Mouse (Mus musculus) gastrocnemius, adult 2 months (tissue): ENCODE measurements at regions not wholly inside any gene's neighbourhood (a gene's known extent, or its start where the extent isn't known, plus 50 kb on each side); places are given as distances from the start of the nearest gene placed in this dataset. TPM values are rescaled to one million over a fixed set of nuclear protein-coding genes. Genes with fewer than 3 reads are reported as not detected.
A peak's percentile ranks its signal among the peaks of the same experiment; 100 is the strongest.

ENCODE experiments used
- DNase-seq: peaks from one replicate; pipeline ENCODE4 v3.0.0; 2022
- H3K27ac ChIP-seq: fragments of 200-600 bp; 2 replicates; pipeline ENCODE4 v1.8.1; 2022; ENCODE audit warnings: mild to moderate bottlenecking
- H3K4me3 ChIP-seq: fragments of 200-600 bp; 2 replicates; pipeline ENCODE4 v1.8.1; 2022; ENCODE audit warnings: mild to moderate bottlenecking, moderate library complexity
- CTCF ChIP-seq: fragments of 200-600 bp; IDR thresholded peaks from 2 replicates; pipeline ENCODE4 v1.8.1; 2022; ENCODE audit warnings: antibody characterized with exemption, mild to moderate bottlenecking, moderate library complexity
- intact Hi-C: fragments of 180-260 bp; cut with DNase I; formaldehyde crosslinking; loops from one replicate; pipeline ENCODE4 v1.15.1; 2025
- microRNA-seq: library from miRNA; unstranded; fragments of <30 nt; microRNA quantifications from one replicate; pipeline ENCODE4 v1.2.0, GENCODE M21; 2021

DNA sequence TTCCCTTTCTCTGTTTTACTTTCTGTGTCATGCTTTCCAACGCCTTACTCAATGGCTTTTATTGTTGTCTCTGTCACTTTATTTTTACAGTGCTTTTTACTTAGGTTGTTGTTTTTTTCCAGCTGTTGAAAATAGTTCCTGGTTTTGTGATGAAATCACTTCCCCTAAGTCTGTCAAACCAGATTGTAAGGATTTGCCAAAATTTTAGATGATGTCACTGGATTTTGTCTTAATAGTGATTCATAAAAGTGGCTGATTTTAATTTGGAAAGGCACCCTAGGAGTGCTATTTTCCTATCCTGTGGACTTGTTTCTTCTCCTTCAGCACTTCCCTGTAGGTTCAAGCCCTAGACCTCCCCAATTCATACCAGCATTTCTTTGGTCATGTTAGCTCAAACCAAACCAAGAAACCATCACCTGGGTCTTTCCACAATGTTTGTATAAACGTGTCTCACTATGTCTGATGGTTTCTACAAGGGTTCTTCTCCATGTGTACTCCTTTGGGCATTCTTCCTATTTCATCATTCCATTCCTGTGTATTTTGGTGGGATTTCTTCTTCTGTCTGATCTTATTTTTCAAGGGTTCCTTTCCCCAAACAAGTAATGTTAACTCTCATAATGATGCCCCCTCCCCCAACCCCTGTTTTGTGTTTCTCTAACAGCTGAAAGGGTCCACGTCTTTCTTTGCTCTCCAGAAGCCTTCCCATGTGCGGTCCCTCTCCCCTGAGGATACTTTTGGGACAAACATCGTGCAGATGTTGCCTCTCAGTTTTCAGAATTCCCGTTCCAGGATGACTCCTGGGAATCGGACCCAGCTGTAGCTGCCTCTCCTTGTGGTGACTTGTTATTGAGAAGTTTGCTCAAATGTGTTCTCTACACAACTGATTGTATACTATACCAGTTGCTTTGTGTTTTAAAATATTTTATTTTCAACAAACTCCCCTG, 89.5 kb upstream of the Dcn start:
- no peak for TF ChIP-seq CTCF
- peak; percentile 53 for DNase-seq
- H3K27ac ChIP-seq = peak overlapping the region; percentile 78
- intact Hi-C loops = loop anchor here (10.0 kb wide), 1 partner anchor 95 kb away; no protein-coding TSS in a partner anchor
- no peak overlapping the region for H3K4me3 ChIP-seq

DNA sequence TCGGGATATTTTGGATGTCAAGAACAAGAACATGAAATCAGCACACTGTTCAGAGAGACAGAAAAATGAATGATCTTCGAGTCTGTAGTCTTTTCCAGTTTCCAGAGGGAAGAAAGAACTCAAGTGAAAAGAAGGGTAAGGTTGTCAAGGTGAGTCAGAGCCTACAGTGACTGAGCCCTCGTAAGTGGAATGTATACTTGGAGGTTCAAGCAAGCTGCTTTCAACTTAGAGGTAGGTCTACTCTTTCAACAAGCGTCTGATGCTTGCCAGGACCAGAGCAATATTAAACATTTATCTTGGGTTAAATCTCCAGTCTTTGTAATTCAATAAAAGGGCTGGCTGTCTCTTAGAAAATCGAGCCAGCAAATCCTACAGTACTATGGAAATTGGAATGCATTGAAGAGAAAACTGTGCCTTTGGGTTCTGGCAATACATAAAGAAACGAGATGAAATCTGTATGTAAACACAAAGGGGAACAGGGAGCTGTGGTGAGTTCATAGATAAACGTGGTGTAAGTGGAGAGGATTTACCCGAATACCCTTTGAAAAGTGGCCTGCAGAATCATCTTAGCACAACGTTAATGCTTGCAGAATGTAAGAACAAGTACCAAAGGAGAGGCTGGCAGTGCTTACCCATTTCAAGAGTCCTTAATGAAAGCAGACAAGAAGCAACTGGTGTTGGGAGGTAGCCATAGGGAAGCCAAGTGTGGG, 82.2 kb upstream of the Dcn start:
- intact Hi-C loops = no loop called here
- no peak for TF ChIP-seq CTCF
- no peak overlapping the region for H3K4me3 ChIP-seq
- no peak overlapping the region; the same call in 1 of the 2 replicates for H3K27ac ChIP-seq
- no peak for DNase-seq

DNA sequence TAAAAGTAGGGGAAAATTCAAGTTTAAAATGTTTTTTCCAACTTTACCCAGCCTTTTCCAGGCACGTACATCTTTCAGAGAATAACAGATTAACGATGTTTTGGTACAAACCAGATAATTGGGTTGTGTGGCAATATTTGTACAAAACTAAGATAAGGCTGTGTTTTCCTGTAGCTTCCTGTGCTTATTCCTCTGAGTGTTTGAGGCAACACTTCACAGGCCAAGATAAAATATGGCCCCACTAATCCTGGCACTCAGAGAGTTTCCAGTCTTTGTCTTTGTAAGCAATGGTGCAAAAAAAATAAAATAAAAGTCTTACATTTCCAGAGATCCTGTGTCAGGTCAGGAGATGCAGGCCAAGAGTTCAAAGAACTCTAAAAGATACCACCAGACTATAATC, 81.5 kb upstream of the Dcn start:
- Histone ChIP-seq H3K27ac (no peak overlapping the region; the same call in 1 of the 2 replicates), H3K4me3 (no peak overlapping the region)
- intact Hi-C loops = no loop called here
- TF ChIP-seq CTCF = no peak
- no peak for DNase-seq

DNA sequence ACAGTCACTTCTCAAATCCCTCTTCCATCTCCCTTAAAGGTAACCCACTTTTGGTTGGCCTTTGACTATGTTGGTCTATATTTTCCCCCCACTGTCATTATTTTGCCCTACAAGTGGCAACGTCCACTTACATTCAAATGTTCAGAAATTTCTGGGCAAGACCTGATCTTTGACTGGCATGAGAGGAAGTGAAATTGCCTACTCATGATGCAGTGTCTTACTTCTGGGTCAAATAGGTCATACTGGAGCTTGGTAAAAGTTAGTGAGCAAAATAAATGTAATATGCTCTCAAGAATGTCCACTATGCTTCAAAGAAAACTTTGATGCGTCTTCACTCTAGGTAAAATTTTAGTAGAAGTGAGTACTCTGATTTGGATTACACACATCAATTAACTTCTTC, 76.9 kb upstream of the Dcn start:
- intact Hi-C loops = no loop called here
- no peak for DNase-seq
- no peak overlapping the region for H3K27ac ChIP-seq
- H3K4me3 ChIP-seq = no peak overlapping the region
- no peak for TF ChIP-seq CTCF

DNA sequence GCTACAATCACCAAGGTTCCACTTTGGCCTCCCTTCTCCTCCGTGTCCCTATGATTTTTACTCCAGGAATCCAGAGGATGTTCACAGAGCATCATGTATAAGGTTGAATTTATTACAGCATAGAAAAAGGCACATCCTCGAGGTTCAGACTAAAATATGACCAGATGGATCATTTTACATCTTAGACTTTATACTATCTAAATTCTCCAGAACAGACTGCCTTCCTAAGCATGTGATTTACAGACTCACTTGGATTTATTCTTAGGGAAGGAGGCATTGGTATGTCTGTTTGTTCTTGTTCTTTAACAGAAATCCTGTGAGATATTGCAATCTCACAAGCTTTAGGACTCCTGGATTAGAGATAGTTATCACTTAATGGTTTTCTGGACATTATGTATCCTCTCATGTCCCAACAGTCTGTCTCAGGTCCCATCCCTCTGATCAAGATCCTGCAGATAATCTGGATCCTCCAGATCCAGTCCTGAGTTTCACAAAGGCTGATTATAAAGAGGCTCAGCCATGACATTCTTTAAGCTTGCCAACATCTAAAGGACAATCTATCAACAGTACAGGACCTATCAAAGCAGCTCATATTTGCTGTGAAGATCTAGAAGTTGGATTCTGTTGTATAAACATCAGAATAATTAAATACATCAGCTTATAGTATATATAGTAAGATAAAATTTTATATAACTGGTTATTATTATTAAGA, 75.2 kb upstream of the Dcn start:
- intact Hi-C loops = no loop called here
- TF ChIP-seq CTCF = no peak
- Histone ChIP-seq H3K4me3 (no peak overlapping the region), H3K27ac (no peak overlapping the region)
- no peak for DNase-seq

DNA sequence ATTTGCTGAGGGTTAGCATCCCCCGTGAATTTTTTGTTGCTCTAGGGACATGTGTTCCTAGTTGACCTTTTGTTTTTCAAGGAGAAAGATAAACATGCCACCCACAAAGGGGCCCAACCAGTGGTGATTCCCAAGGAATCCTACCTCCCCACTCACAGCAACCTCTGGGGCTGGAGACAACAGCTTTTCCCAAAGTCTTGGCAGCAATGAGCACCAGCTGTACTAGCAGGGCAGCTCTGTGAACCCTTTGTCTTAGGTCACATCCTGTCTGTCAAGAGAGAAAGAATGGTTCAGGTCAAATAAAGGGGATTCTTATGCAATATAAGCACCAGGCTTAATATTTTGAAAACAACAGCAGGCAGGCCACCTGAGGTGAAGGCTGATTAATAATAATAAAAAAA, 70.2 kb upstream of the Dcn start:
- DNase-seq = peak; percentile 55
- H3K4me3 ChIP-seq = no peak overlapping the region
- intact Hi-C loops = no loop called here
- peak overlapping the region; percentile 69 for H3K27ac ChIP-seq
- TF ChIP-seq CTCF = no peak

DNA sequence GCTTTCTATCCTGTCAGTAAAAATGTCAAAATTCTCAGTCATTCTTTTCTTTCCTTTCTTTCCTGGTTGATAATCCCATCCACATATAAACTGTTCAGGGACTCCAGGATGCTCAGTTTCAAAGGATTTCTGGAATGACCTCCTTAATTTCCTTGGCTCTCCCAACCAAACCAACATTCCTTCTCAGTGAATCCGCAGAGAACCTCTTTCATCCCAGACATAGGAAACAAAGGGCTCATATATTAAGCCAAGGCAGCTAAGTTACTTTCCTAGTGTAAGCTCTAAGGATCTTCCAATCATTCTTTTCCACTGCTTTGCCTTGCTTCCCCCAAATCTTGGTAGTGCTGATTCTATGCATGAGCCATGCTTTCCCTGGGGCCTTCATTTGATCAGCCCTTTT, 69.5 kb upstream of the Dcn start:
- Histone ChIP-seq H3K27ac (peak overlapping the region; percentile 69), H3K4me3 (no peak overlapping the region)
- no peak for TF ChIP-seq CTCF
- no peak for DNase-seq
- intact Hi-C loops = no loop called here

DNA sequence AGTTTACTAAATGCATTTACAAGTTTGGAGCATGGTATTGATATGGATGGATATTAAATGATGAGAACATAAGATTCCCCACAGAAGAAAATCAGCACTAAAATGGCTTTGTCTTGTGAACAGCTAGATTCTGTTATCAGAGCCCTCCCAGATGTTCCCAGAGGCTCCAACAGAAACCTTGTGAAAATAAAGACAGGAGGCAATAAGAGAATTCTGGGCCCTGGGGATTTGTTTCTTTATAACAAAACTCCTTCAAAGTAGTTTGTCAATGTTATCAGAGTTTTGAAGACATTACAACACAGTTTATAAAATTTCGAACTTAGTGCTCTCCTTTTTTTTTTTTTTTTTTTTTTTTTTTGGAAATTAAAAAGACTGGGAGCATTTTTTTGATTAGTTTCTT, 56.8 kb upstream of the Dcn start:
- no peak for DNase-seq
- intact Hi-C loops = no loop called here
- H3K4me3 ChIP-seq = no peak overlapping the region
- no peak for TF ChIP-seq CTCF
- peak overlapping the region; percentile 76 for H3K27ac ChIP-seq

DNA sequence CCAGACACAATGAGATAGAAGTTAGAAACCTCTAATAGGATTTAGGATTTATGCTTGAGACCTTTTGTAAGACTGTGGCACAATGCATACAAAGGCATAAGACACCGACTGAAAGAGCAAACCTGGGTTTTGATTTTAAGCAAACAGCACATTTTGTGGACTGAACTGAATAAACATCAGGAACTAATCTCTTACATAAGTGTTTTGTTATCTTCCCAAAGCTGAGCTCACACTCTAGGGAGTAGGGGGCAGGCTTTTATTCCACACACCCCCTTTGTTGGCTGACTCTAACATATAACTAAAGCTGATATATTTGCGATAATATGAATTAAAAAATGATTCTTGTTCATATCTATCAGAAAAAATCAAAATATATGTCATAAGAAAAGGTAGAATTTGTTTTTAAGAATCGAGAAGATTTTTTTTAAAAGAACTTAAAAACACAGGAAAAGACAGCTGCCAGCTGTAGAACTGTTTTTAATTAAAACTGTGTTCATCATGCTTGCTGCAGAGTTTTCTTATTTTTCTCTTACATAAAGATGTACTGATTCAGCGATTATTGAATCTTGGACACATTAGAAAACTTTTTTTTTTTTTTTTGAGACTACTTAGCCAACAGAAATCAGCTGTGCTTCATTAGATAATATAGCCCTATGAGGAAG, 56.2 kb upstream of the Dcn start:
- H3K4me3 ChIP-seq = no peak overlapping the region
- no peak for DNase-seq
- intact Hi-C loops = no loop called here
- TF ChIP-seq CTCF = no peak
- peak overlapping the region; percentile 76 for H3K27ac ChIP-seq

Small RNA genes lying in the stretch of these regions (microRNA-seq; reads per million reads assigned to microRNA genes)
- gene Gm24587 = not detected
- gene Mir3966 = not detected
